ENCODE assay signal across 10 mouse cellular contexts in genomic region chr6:95088075-95088474, GRCm38 (mm10). TPM values are rescaled to one million over a fixed set of nuclear protein-coding genes. Genes with fewer than 3 reads are reported as not detected.
DNase-seq lines count a peak whose midpoint lies in the region; ATAC-seq and TF ChIP-seq lines count a peak whose summit lies in the region.
"Had no signal": no experiment of that assay in that cellular context is flagged by ENCODE, and none has a peak within 500 bp of the region (broad histone marks: within the 10 kb centered on the region; RNA-seq: fewer than 3 reads in every experiment).

No protein-coding gene starts in this region.

- no peaks in the 10 kb centered on the region for H3K36me3 ChIP-seq in thymus, adult 2 months (ENCODE audit: control insufficient read depth, insufficient read depth, low read length)
- H3K36me3 ChIP-seq: intestine, embryonic 15.5 days; neural tube, embryonic 12.5 days had no signal

- no peak for TF ChIP-seq POLR2A in thymus, adult 2 months (IDR thresholded peaks at IDR 0.05; ENCODE audit: control insufficient read depth, extremely low read depth, insufficient read depth, low read length, poor library complexity)

- no peaks in the 10 kb centered on the region for H3K4me1 ChIP-seq in thymus, adult 2 months (replicated peaks; ENCODE audit: control insufficient read depth, insufficient read depth, low read length)
- H3K4me1 ChIP-seq: intestine, embryonic 15.5 days; neural tube, embryonic 12.5 days had no signal

- no peak for ATAC-seq in activated CD4-positive, CD25-positive, alpha-beta regulatory T cell, adult 4 months
- ATAC-seq: intestine, embryonic 15.5 days had no signal

- no peak for TF ChIP-seq CTCF in thymus, adult 2 months (IDR thresholded peaks at IDR 0.05; ENCODE audit: borderline replicate concordance, control insufficient read depth, extremely low read depth, insufficient read depth, low read length, poor library complexity)

- H3K27ac ChIP-seq in thymus, adult 2 months (ENCODE audit: control insufficient read depth, insufficient read depth, low read length): no peak overlapping the region
- H3K27ac ChIP-seq: intestine, embryonic 15.5 days; neural tube, embryonic 12.5 days had no signal

- H3K4me3 ChIP-seq in thymus, adult 2 months (ENCODE audit: control insufficient read depth, insufficient read depth, low read length): no peak overlapping the region
- H3K4me3 ChIP-seq: intestine, embryonic 15.5 days; neural tube, embryonic 12.5 days had no signal

- H3K27me3 ChIP-seq in thymus, adult 2 months (ENCODE audit: control insufficient read depth, insufficient read depth, low read length): no peaks in the 10 kb centered on the region
- H3K27me3 ChIP-seq: intestine, embryonic 15.5 days; neural tube, embryonic 12.5 days had no signal

- DNase-seq in adrenal gland, postnatal 14 days: peak; percentile 40
- no peak for DNase-seq in adrenal gland, postnatal 4 days (ENCODE audit: low spot score in 2 of 2)
- peak; percentile 43 to 51 for DNase-seq in layer of hippocampus, postnatal 10 days (ENCODE audit: low spot score in 2 of 2)
- DNase-seq in layer of hippocampus, adult 9-10 months (ENCODE audit: low spot score): no peak
- DNase-seq in thymus, postnatal 4 days: peak; percentile 52
- no peak for DNase-seq in thymus, adult 2 months
- no peak for DNase-seq in urinary bladder, postnatal 10 days (ENCODE audit: low spot score)

- WGBS in thymus, adult 2 months: 41% methylated on average over 4 of the region's 4 CpGs

RNA-seq across cellular contexts. Expression of gene Kbtbd8, which starts 29.0 kb away (rescaled TPM):
- total RNA-seq in adrenal gland, postnatal 14 days (2021): 2.1 and 3.6 TPM in 2 replicates
- total RNA-seq in adrenal gland, postnatal 4 days (2021): 1 to 10 TPM; 1.2 to 1.3 TPM
- 1 to 10 TPM; 6.2 to 7.9 TPM for total RNA-seq in layer of hippocampus, postnatal 10 days (2021)
- 0.83 and 2.2 TPM in 2 replicates for polyA plus RNA-seq in thymus, adult 2 months (2012; rRNA removed)
- polyA plus RNA-seq in activated CD4-positive, CD25-positive, alpha-beta regulatory T cell, adult 4 months (2017; shearing (Covaris generic)): 1 to 10 TPM; 2.3 to 3.2 TPM

Comparison
In these comparisons a context has a peak if more than half of its experiments do, and no peak if none do; other contexts are left out.
1. DNase-seq: peak in adrenal gland, postnatal 14 days (single experiment), layer of hippocampus, postnatal 10 days (2 of 2) and thymus, postnatal 4 days (single experiment); none in adrenal gland, postnatal 4 days (0 of 2), layer of hippocampus, adult 9-10 months (single experiment), thymus, adult 2 months (single experiment) and urinary bladder, postnatal 10 days (single experiment).